ENCODE assay signal across 35 mouse cellular contexts in genomic region chr12:26774016-26774415, GRCm38 (mm10).
"Had no signal": no experiment of that assay in that cellular context is flagged by ENCODE, and none has a peak within 500 bp of the region (broad histone marks: within the 10 kb centered on the region; RNA-seq: fewer than 3 reads in every experiment).

No protein-coding gene starts in this region.

- H3K27me3 ChIP-seq: heart, embryonic 12.5 days; heart, embryonic 13.5 days; heart, embryonic 15.5 days; hindbrain, embryonic 12.5 days; hindbrain, embryonic 13.5 days; hindbrain, embryonic 15.5 days; intestine, embryonic 15.5 days; kidney, embryonic 15.5 days had no signal

- H3K9ac ChIP-seq: heart, embryonic 12.5 days; heart, embryonic 13.5 days; heart, embryonic 15.5 days; hindbrain, embryonic 12.5 days; hindbrain, embryonic 13.5 days; hindbrain, embryonic 14.5 days; hindbrain, embryonic 15.5 days; intestine, embryonic 15.5 days; kidney, embryonic 15.5 days had no signal

- H3K4me3 ChIP-seq: heart, adult 2 months; heart, embryonic 10.5 days; heart, embryonic 12.5 days; heart, embryonic 13.5 days; heart, embryonic 15.5 days; hindbrain, embryonic 10.5 days; hindbrain, embryonic 12.5 days; hindbrain, embryonic 13.5 days; hindbrain, embryonic 15.5 days; intestine, embryonic 15.5 days; kidney, embryonic 15.5 days; layer of hippocampus, adult 2 months; left cerebral cortex, adult 2 months had no signal

- DNase-seq: heart, adult 2 months; heart, postnatal 10 days; heart, postnatal 14 days; heart, postnatal 36 days; heart, postnatal 4 days; kidney, adult 11 months; kidney, adult 18-20 months; kidney, adult 2 months; kidney, adult 8-10 months; kidney, adult 9 months; kidney, postnatal 10 days; kidney, postnatal 14 days; kidney, postnatal 25 days; kidney, postnatal 36 days; kidney, postnatal 4 days; layer of hippocampus, postnatal 36 days had no signal

- H3K27ac ChIP-seq: heart, adult 2 months; heart, embryonic 10.5 days; heart, embryonic 13.5 days; heart, embryonic 15.5 days; hindbrain, embryonic 10.5 days; hindbrain, embryonic 12.5 days; hindbrain, embryonic 13.5 days; hindbrain, embryonic 14.5 days; hindbrain, embryonic 15.5 days; hindbrain, postnatal 0 days; intestine, embryonic 15.5 days; kidney, embryonic 15.5 days; kidney, postnatal 0 days; layer of hippocampus, adult 2 months; left cerebral cortex, adult 2 months had no signal

- H3K9me3 ChIP-seq: heart, embryonic 10.5 days; heart, embryonic 12.5 days; heart, embryonic 15.5 days; hindbrain, embryonic 10.5 days; hindbrain, embryonic 12.5 days; hindbrain, embryonic 15.5 days; intestine, embryonic 15.5 days had no signal

- H3K36me3 ChIP-seq: heart, embryonic 10.5 days; heart, embryonic 12.5 days; heart, embryonic 13.5 days; heart, embryonic 15.5 days; hindbrain, embryonic 10.5 days; hindbrain, embryonic 12.5 days; hindbrain, embryonic 13.5 days; hindbrain, embryonic 15.5 days; intestine, embryonic 15.5 days; kidney, embryonic 15.5 days had no signal

- ATAC-seq: hindbrain, embryonic 16.5 days; hindbrain, postnatal 0 days; inflammation-experienced regulatory T-cells, adult 6 months; intestine, embryonic 15.5 days; intestine, embryonic 16.5 days; intestine, postnatal 0 days had no signal

- H3K4me2 ChIP-seq: heart, embryonic 12.5 days; heart, embryonic 13.5 days; heart, embryonic 15.5 days; hindbrain, embryonic 12.5 days; hindbrain, embryonic 13.5 days; hindbrain, embryonic 14.5 days; hindbrain, embryonic 15.5 days; intestine, embryonic 15.5 days; kidney, embryonic 15.5 days had no signal

- H3K4me1 ChIP-seq: heart, embryonic 10.5 days; heart, embryonic 12.5 days; heart, embryonic 13.5 days; heart, embryonic 15.5 days; hindbrain, embryonic 12.5 days; hindbrain, embryonic 15.5 days; intestine, embryonic 15.5 days had no signal
